Mouse (Mus musculus): ENCODE results near the gene 2010111I01Rik. TPM values are rescaled to one million over a fixed set of nuclear protein-coding genes. Genes with fewer than 3 reads are reported as not detected.
A peak's percentile ranks its signal among the peaks of the same experiment; 100 is the strongest.

2010111I01Rik gene
- polyA plus RNA-seq, 1 experiment from 2014 or later = 144 TPM

DNA sequence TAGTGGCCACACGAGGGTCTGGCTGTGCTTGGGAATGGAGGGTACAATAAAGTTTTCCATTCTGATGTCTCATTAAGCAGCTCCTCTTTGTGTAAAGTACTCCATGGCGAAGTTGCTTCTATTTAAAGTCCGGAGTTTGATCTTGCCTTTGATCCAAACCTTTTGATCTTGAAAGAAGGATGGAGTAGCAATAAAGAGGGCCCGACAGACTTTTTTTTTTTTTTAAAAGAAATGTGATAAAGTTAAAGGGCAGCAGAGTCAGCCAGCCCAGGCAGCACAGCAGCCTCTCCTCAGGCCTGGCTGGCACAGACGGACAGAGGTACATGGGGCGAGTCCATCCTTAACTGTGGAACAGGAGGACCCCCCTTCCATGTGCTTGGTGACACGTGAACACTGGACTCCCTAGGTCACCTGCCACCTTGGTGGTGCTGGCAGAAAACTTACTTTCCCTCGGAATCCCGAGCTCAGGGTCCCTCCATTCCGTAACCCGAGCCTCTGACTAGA, 274.7 kb downstream of the 2010111I01Rik start:
- Histone ChIP-seq H3K4me3 (ENCODE audit: low read depth, low read length) (peak overlapping the region; percentile 74), H3K9me3 (ENCODE audit: control insufficient read depth, low read length) (no peaks in the 10 kb centered on the region), H3K9ac (ENCODE audit: low read depth, low read length) (peak overlapping the region; percentile 93), H3K27me3 (replicated peaks; ENCODE audit: control insufficient read depth, insufficient read depth, low read length) (no peaks in the 10 kb centered on the region), H3K36me3 (ENCODE audit: control insufficient read depth, insufficient read depth, low read length) (peaks cover 10% of the 10 kb centered on the region; the same call in 1 of the 2 replicates), H3K4me1 (ENCODE audit: control insufficient read depth, insufficient read depth, low read length) (peaks cover 46% of the 10 kb centered on the region), H3K27ac (replicated peaks; ENCODE audit: low read depth, low read length) (peak overlapping the region; percentile 97), H3K4me2 (ENCODE audit: low read depth, low read length) (peak overlapping the region; percentile 62)
- 4% methylated on average over 11 of the region's 11 CpGs for WGBS
- peak; percentile 48 for ATAC-seq (ENCODE audit: low read depth)
- DNase-seq (ENCODE audit: low spot score) = no peak

DNA sequence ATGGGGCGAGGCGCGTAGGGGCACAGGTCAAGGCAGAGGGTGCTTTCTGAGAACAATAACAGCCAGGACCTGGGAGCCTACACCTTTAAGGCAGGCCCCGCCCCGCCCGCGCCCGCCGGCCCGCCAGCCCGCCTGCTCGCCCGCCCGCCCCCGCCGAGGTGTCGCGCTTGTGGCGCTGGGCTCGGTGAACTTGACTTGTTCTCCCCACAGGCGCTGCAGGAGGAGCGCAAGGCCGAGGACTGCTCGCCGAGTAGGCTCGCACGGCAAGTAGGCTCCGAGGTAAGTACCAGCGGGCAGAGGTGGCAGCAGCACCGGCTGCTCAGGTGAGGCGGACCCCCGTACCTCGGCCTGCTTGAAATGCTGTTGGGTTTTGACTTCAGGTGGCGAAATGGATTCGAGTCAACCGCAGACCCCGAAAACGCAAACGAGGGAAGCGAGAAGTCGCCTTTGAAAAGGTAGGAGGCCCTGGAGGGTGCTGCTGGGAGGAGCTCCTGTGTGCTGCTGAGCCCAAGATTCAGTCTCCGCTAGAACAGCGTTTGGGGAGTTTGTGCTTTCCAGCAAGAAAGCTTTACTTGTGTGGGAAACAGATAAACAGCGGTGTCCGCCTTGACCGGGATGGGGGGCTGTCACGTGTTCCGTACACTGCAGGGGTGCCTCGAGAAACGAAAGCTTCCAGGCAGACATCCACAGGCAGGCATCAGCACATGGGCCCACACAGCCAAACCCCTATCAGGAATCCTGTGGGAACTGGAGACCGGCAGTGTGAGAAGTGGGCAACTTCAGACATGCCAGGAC, 275.4 kb downstream of the 2010111I01Rik start:
- peak; percentile 81 for DNase-seq (ENCODE audit: low spot score)

GRCm38 (mm10) chr13:63240835-63241234, 276.1 kb downstream of the 2010111I01Rik start:
- 10% methylated on average over 5 of the region's 5 CpGs for WGBS
- DNase-seq (ENCODE audit: low spot score) (no peak), ATAC-seq (ENCODE audit: low read depth) (no peak)
- Histone ChIP-seq H3K4me1 (ENCODE audit: control insufficient read depth, insufficient read depth, low read length) (peaks cover 49% of the 10 kb centered on the region), H3K27ac (replicated peaks; ENCODE audit: low read depth, low read length) (peak overlapping the region; percentile 97), H3K36me3 (ENCODE audit: control insufficient read depth, insufficient read depth, low read length) (peaks cover 14% of the 10 kb centered on the region; the same call in 1 of the 2 replicates), H3K9ac (ENCODE audit: low read depth, low read length) (peak overlapping the region; percentile 93), H3K27me3 (replicated peaks; ENCODE audit: control insufficient read depth, insufficient read depth, low read length) (no peaks in the 10 kb centered on the region), H3K4me2 (ENCODE audit: low read depth, low read length) (peak overlapping the region; percentile 62), H3K9me3 (ENCODE audit: control insufficient read depth, low read length) (no peaks in the 10 kb centered on the region), H3K4me3 (ENCODE audit: low read depth, low read length) (peak overlapping the region; percentile 74)

More for the DNA sequence above, 275.4 kb downstream of the 2010111I01Rik start:
- H3K4me1 ChIP-seq (ENCODE audit: control insufficient read depth, insufficient read depth, low read length) = peaks cover 47% of the 10 kb centered on the region
- under 1% methylated on average over 33 of the region's 51 CpGs for WGBS
- ATAC-seq (ENCODE audit: low read depth) = peak; percentile 81
- H3K27me3 ChIP-seq (replicated peaks; ENCODE audit: control insufficient read depth, insufficient read depth, low read length) = no peaks in the 10 kb centered on the region
- H3K4me2 ChIP-seq (ENCODE audit: low read depth, low read length) = peak overlapping the region; percentile 62
- no peaks in the 10 kb centered on the region for H3K9me3 ChIP-seq (ENCODE audit: control insufficient read depth, low read length)
- H3K27ac ChIP-seq (replicated peaks; ENCODE audit: low read depth, low read length) = peak overlapping the region; percentile 97
- H3K4me3 ChIP-seq (ENCODE audit: low read depth, low read length) = peak overlapping the region; percentile 74
- peak overlapping the region; percentile 93 for H3K9ac ChIP-seq (ENCODE audit: low read depth, low read length)
- peaks cover 14% of the 10 kb centered on the region; the same call in 1 of the 2 replicates for H3K36me3 ChIP-seq (ENCODE audit: control insufficient read depth, insufficient read depth, low read length)

DNA sequence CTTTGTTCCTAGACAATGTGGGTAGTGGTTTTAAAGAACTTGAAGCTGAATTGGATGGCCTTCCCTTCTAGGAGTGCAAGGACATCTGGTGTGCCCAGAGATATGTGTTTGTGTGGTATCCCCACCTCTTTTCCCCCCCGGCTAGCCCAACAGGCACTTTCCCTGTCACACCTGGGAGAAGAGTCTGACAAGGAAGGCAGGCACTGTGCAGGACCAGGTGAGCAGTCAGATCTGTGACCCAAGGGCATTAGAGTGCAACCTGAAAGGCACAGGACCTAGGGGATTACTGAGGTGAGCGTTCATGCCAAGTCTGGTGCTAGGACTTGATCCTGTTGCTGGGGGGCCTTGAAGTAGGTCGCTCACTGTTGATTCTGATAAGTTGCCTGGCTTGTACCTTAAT, 277.0 kb downstream of the 2010111I01Rik start:
- peaks cover 14% of the 10 kb centered on the region; the same call in 1 of the 2 replicates for H3K36me3 ChIP-seq (ENCODE audit: control insufficient read depth, insufficient read depth, low read length)
- H3K4me2 ChIP-seq (ENCODE audit: low read depth, low read length) = peak overlapping the region; percentile 62
- peaks cover 52% of the 10 kb centered on the region for H3K4me1 ChIP-seq (ENCODE audit: control insufficient read depth, insufficient read depth, low read length)
- H3K27me3 ChIP-seq (replicated peaks; ENCODE audit: control insufficient read depth, insufficient read depth, low read length) = no peaks in the 10 kb centered on the region
- DNase-seq (ENCODE audit: low spot score) (no peak), ATAC-seq (ENCODE audit: low read depth) (no peak)
- peak overlapping the region; percentile 93 for H3K9ac ChIP-seq (ENCODE audit: low read depth, low read length)
- peak overlapping the region; percentile 97 for H3K27ac ChIP-seq (replicated peaks; ENCODE audit: low read depth, low read length)
- WGBS = 44% methylated on average over 3 of the region's 3 CpGs
- no peaks in the 10 kb centered on the region for H3K9me3 ChIP-seq (ENCODE audit: control insufficient read depth, low read length)
- peak overlapping the region; percentile 74 for H3K4me3 ChIP-seq (ENCODE audit: low read depth, low read length)

DNA sequence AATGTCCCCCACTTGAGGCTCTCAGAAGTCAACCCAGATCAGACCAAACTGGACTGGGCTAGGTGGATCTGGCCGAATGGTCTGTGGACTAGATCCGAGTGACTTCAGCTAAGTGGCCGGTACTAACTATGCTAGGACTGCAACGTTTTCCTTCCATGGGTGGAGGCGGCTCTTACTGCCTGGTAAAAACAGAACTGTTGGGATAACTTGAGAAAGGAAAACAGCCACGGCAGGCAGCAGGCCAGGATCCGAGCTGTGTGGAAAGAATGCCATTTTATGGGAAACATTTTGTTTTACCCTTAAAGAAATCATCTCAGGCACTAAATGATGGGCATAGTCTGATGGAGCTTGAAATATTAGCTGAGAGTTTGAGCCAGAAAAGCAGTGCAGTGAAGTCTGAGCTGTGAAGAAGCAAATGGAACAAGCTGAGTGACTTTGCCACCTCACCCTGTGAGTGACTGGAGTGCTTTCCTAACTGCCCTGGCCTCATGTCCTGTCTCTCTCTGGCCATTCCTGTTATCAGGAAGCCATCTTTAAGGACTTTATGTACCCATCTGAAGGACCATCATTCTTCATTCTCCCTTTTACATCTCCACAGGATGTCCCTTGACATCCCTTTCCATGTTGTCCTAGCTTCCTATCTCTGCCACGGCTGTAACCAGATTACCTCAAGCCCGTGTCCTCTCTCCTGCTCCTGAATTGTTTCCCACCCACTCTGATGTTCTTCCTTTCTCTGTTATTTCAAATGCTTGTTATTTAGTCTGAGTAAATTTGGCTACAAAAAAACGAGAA, 277.9 kb downstream of the 2010111I01Rik start:
- Histone ChIP-seq H3K9me3 (ENCODE audit: control insufficient read depth, low read length) (no peaks in the 10 kb centered on the region), H3K4me3 (ENCODE audit: low read depth, low read length) (peak overlapping the region; percentile 74), H3K4me1 (ENCODE audit: control insufficient read depth, insufficient read depth, low read length) (peaks cover 60% of the 10 kb centered on the region), H3K27ac (replicated peaks; ENCODE audit: low read depth, low read length) (peak overlapping the region; percentile 97), H3K36me3 (ENCODE audit: control insufficient read depth, insufficient read depth, low read length) (peaks cover 14% of the 10 kb centered on the region), H3K9ac (ENCODE audit: low read depth, low read length) (peak overlapping the region; percentile 93), H3K27me3 (replicated peaks; ENCODE audit: control insufficient read depth, insufficient read depth, low read length) (no peaks in the 10 kb centered on the region), H3K4me2 (ENCODE audit: low read depth, low read length) (peak overlapping the region; percentile 62)
- ATAC-seq (ENCODE audit: low read depth) (no peak), DNase-seq (ENCODE audit: low spot score) (no peak)
- WGBS = 47% methylated on average over 10 of the region's 10 CpGs

DNA sequence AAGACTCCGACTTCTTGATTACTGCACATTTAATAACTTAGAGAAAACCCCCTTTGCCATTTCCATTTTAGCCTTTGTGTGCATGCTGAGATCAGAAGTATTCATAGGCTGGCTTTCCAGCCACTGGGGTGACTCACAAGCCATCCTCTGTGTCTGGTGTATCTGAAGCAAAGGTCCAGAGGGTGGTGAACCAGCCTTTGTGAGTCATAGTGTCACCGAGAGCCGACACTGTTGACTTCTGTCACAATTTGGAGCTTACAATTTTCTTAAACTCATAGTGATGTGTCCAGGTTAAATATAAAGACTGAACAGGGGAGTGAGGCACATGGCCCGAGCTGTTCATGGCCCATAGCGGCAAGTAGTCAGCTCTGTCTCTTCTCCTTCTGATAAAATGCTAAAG, 278.9 kb downstream of the 2010111I01Rik start:
- ATAC-seq (ENCODE audit: low read depth) = no peak
- H3K9ac ChIP-seq (ENCODE audit: low read depth, low read length) = peak overlapping the region; percentile 62
- H3K27me3 ChIP-seq (replicated peaks; ENCODE audit: control insufficient read depth, insufficient read depth, low read length) = no peaks in the 10 kb centered on the region
- H3K9me3 ChIP-seq (ENCODE audit: control insufficient read depth, low read length) = no peaks in the 10 kb centered on the region
- H3K4me3 ChIP-seq (ENCODE audit: low read depth, low read length) = peak overlapping the region; percentile 34
- DNase-seq (ENCODE audit: low spot score) = no peak
- 62% methylated on average over 5 of the region's 5 CpGs for WGBS
- H3K27ac ChIP-seq (replicated peaks; ENCODE audit: low read depth, low read length) = peak overlapping the region; percentile 61
- H3K4me2 ChIP-seq (ENCODE audit: low read depth, low read length) = peak overlapping the region; percentile 62
- peaks cover 21% of the 10 kb centered on the region for H3K36me3 ChIP-seq (ENCODE audit: control insufficient read depth, insufficient read depth, low read length)
- peaks cover 63% of the 10 kb centered on the region for H3K4me1 ChIP-seq (ENCODE audit: control insufficient read depth, insufficient read depth, low read length)

- Histone ChIP-seq H3K4me1 (ENCODE audit: control insufficient read depth, insufficient read depth, low read length) (peaks cover 62% of the 10 kb centered on the region), H3K4me2 (ENCODE audit: low read depth, low read length) (peak overlapping the region; percentile 62), H3K27ac (replicated peaks; ENCODE audit: low read depth, low read length) (peak overlapping the region; percentile 61), H3K27me3 (replicated peaks; ENCODE audit: control insufficient read depth, insufficient read depth, low read length) (no peaks in the 10 kb centered on the region), H3K9ac (ENCODE audit: low read depth, low read length) (peak overlapping the region; percentile 62), H3K36me3 (ENCODE audit: control insufficient read depth, insufficient read depth, low read length) (peaks cover 21% of the 10 kb centered on the region), H3K9me3 (ENCODE audit: control insufficient read depth, low read length) (no peaks in the 10 kb centered on the region), H3K4me3 (ENCODE audit: low read depth, low read length) (peak overlapping the region; percentile 34)
- no peak for DNase-seq (ENCODE audit: low spot score)
- ATAC-seq (ENCODE audit: low read depth) = no peak
- 56% methylated on average over 3 of the region's 3 CpGs for WGBS
Observed at GRCm38 (mm10) chr13:63244425-63244824, 279.7 kb downstream of the 2010111I01Rik start.

GRCm38 (mm10) chr13:63245218-63245617, 280.5 kb downstream of the 2010111I01Rik start:
- ATAC-seq (ENCODE audit: low read depth) = no peak
- 35% methylated on average over 9 of the region's 9 CpGs for WGBS
- Histone ChIP-seq H3K4me3 (ENCODE audit: low read depth, low read length) (peak overlapping the region; percentile 34), H3K27ac (replicated peaks; ENCODE audit: low read depth, low read length) (peak overlapping the region; percentile 61), H3K9me3 (ENCODE audit: control insufficient read depth, low read length) (no peaks in the 10 kb centered on the region), H3K4me2 (ENCODE audit: low read depth, low read length) (peak overlapping the region; percentile 62), H3K27me3 (replicated peaks; ENCODE audit: control insufficient read depth, insufficient read depth, low read length) (no peaks in the 10 kb centered on the region), H3K9ac (ENCODE audit: low read depth, low read length) (peak overlapping the region; percentile 62), H3K4me1 (ENCODE audit: control insufficient read depth, insufficient read depth, low read length) (peaks cover 68% of the 10 kb centered on the region), H3K36me3 (ENCODE audit: control insufficient read depth, insufficient read depth, low read length) (peaks cover 21% of the 10 kb centered on the region)
- DNase-seq (ENCODE audit: low spot score) = peak; percentile 55

Data from embryonic facial prominence, embryonic 14.5 days (tissue).